Mouse (Mus musculus) kidney, adult 11 months (tissue): ENCODE data around the gene Gm17324.
"Not testable (repeated sequence)": the region's sequence is repeated elsewhere in the genome, so short reads cannot be mapped to it uniquely, and the experiment has no call there.

Source experiments
- DNase-seq: peaks from one replicate; pipeline ENCODE4 v3.0.0; 2022

Gene Gm17324

GRCm38 (mm10) chr9:78447973-78448873 is at the start of gene Gm17324, which contains the start of gene Mto1:
TSS of gene Gm17324 (minus strand) at chr9:78448786.
TSS of gene Mto1 (plus strand) at chr9:78448208.
- peak; percentile 79 for DNase-seq

- no peak for DNase-seq
Measured at GRCm38 (mm10) chr9:78493171-78493570, 44.6 kb upstream of the Gm17324 start.

DNA sequence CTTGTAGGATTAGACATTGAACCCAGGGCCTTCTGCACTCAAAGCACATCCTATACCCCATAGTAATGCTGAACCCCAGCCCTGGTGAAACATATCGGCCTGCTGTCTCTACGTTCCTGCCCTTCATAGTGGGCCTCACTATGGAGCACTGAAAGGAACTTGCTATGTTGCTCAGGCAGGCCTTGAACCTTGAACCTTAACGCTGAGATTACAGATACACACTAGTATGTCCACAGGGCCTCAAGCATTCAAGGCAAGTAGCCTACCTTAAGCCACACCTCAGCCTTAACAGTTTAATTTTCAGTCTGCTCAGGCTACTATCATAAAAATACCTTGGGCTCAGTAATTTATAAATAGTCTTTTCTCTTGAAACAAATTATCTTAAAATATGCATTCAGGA is 43.7 kb upstream of the Gm17324 start:
- DNase-seq = no peak

DNA sequence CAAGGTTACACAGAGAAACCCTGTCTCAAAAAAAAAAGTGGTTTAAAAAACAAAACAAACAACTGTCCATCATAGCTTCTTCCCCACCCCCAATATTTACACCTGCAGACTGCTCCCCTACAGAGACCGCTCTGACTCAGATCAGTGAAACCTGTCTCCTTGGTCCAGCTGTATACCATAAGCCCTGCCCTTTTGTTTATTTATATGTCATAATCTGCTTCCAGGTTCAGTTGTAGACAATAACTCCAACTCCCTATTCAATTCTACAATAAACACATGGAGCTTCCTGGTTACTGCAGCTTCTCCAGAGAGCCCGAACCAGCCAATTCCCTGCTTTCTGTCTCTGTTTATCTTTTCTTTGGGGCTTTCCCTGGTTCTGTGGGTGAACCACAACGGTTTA is 42.6 kb upstream of the Gm17324 start:
- no peak for DNase-seq

DNA sequence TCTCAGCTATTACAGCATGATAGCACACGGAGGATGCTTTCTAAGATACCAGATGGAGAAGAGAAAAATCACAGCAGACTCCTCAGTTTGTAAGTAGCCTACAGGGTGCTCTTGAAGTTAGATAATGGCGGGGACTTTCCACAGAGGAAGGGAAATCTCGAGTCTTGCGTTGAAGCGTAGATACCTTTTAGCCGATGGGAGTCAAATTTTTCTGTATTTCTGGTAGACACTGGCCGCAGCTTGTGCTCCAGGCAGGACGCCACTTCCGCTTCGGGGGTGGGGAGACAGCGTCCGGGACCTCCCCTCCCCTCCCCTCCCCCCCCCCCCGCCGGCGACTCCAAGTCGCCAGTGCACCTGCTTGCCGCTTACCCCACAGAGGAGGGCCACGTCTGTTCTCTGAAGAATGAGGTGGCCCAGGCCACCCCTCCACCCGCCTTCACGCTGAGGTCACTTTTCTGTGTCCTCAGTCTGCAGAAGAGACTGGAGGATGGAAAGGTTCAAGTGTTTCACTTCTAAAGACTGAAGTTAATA is 40.4 kb upstream of the Gm17324 start, which contains the start of gene Eef1a1:
Gene Eef1a1 (minus strand): TSS at position 262 of the 531 bp plus-strand sequence.
- DNase-seq = peak; percentile 52

DNA sequence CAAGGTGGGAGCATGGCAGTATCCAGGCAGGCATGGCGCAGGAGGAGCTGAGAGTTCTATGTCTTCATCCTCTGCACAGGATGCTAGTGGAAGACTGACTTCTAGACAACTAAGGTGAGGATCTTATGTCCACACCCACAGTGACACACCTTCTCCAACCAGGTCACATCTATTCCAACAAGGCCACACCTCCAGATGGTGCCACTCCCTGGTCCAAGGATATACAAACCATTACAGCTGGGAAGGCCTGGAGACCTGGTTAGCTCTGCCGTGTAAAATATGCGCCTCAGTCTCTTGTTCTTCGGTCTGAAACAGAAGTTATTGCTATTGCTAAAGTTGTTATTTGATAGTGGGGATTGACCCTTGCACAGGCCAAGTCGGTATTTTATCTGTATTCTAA is 39.4 kb upstream of the Gm17324 start:
- not testable (repeated sequence) for DNase-seq

DNA sequence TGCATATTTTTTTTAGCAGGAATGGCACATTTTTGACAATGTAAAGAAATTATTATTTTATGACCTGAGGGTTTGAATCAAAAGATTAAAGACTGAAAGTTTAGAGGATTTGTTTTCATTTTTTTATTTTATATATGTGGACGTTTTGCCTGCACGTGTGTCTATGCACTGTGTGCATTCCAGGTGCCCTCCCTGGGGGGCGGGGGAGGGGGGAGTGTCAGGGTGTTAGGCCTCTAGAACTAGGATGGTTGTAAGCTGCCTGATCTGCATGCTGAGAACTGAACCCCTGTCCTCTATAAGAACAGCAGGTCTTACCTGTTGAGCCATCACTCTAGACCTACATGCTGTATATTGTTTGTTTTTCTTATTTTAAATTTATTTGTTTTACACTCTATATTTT is 36.1 kb upstream of the Gm17324 start:
- no peak for DNase-seq

- DNase-seq = no peak
Measured at GRCm38 (mm10) chr9:78482386-78482785, 33.8 kb upstream of the Gm17324 start.

DNA sequence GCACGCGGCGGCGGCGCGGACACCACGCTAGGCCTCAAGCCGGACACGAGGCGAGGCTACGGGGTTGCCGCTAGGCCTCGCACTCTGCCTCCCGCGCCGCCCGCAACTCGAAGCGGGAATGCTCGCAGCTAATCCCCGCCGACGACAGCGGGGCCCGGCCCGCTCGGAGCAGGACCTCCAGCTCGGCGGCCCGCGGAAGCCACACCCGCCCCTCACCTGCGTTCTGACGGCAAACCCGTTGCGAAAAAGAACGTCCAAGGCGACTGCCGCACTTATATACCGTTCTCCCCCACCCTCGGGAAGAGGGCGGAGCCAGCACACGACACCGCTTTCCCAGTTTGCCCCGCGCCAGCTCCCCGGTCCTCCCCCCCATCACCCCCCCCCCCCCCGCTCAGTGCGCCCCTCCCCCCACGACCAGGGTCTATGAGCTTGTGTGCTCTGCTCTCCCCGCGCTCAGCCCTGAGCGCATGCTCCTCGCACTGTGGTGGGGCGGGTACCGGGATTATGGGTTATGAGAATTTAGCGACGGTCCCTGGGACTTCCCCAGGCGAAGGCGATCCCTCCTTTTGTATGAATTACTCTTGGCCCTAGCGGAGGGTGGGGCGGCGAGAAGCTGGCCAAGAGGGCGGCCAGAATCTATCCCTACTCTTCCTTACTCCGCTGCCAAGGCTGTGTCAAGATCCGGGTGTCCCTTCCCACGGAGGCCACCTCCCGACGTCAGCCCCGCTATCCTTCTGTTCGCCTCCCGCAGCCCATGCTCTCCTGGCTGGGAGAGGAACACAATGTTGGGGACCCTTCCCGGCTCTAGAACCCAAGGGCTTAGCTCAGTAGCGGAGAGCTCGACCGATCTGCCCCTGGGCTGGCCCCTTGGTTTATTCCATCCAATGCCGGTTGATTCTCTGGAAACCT is 33.1 kb upstream of the Gm17324 start:
- DNase-seq = peak; percentile 98

DNA sequence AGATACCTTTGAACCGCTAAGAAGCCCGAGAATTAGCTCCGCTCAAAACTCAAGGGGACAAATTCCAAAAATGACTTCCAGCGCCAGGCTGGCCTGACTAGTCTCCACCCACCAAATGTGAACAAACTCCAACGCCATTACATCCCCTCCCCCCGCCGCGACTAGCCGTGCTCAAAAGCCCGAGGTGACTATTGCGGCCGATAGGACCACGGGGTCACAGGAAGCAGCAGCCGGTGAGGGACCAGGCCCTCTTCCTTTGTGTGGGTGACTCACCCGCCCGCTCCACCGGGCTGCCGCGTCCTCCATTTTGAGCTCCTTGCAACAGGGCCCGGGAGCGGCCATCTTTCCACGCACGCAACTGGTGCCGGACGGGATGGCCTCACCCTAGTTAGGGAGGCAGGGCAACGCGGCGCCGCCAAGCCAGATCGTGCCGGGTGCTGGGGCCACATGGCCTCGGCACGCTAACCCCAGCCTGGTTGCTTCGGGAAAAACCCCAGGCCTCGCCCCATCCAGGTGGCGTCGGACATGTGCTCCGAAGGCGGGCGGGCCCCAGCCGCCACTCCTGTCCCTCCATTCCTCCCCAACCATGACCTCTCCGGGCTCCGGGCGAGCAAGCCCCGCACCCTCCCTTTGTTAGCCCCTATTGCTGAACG is 32.2 kb upstream of the Gm17324 start:
- peak; percentile 83 for DNase-seq

DNA sequence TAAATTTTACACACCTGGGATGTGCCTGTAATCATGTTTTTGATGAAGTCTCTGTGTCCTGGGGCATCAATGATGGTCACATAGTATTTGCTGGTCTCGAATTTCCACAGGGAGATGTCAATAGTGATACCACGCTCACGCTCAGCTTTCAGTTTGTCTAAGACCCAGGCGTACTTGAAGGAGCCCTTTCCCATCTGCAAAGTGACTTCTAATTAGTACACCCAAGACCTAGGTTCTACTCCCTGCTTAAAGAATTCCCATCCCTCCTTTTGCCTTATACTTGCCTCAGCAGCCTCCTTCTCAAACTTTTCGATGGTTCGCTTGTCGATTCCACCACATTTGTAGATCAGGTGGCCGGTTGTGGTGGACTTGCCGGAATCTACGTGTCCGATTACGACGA is 31.6 kb upstream of the Gm17324 start:
- not testable (repeated sequence) for DNase-seq

- not testable (repeated sequence) for DNase-seq
Measured at GRCm38 (mm10) chr9:78479308-78479707, 30.7 kb upstream of the Gm17324 start.

DNA sequence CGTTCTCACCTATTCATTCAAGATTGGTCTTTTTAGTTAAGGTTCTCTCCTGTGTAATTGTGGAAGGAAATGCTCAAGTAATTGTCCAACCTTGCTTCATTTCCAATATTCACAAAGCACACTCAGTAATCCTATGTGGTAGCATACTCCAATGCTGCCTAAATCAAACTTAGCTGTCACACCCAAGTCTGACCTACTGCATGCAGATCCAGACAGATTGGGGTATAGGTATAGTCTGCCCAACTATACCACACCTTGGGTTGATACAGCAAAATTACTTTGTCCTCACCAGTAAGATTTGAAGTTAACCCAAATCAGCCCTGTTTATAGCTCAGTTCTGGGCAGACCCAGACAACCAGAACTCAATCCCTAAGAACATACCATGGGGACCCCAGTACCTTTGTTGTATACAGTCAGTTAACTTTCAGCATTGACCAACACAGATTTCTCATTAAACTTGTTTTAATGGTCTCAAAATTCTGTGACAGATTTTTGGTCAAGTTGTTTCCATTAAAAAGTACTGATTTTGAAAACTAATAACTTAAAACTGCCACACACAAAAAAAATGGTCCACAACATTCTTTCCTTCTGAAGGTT is 29.5 kb upstream of the Gm17324 start:
- not testable (repeated sequence) for DNase-seq

GRCm38 (mm10) chr9:78477021-78477551 is 28.5 kb upstream of the Gm17324 start:
- DNase-seq = no peak

- no peak for DNase-seq
Measured at GRCm38 (mm10) chr9:78476531-78477020, 28.0 kb upstream of the Gm17324 start.

- DNase-seq = no peak
Measured at GRCm38 (mm10) chr9:78475873-78476272, 27.3 kb upstream of the Gm17324 start.

- no peak for DNase-seq
Measured at GRCm38 (mm10) chr9:78475383-78475780, 26.8 kb upstream of the Gm17324 start.

GRCm38 (mm10) chr9:78474771-78475382 is 26.3 kb upstream of the Gm17324 start:
- no peak for DNase-seq

- no peak for DNase-seq
Measured at GRCm38 (mm10) chr9:78474270-78474669, 25.7 kb upstream of the Gm17324 start.

DNA sequence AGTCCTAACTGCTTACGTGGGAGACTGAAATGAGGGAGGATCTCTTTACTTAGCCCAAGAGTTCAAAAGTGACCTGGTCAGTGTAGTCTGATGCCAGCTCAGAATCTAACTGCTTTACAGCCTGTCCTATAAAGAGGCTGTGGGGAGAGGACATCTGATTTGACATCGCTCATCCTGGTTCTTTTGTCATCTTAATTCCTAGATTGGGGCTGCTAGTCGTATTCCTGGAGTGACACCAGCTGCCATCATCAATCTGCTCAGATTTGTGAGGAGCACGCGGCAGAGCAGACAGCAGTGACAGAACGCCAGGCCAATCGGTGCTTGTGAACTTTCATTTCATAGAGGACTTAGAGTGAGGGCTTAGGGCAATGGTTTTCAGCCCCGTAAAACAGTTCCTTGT is 25.0 kb upstream of the Gm17324 start:
- DNase-seq = no peak

GRCm38 (mm10) chr9:78465725-78466124 is 17.1 kb upstream of the Gm17324 start:
- DNase-seq = no peak
